Mouse (Mus musculus) kidney, embryonic 16.5 days (tissue): ENCODE measurements around the gene Stk4. TPM values are rescaled to one million over a fixed set of nuclear protein-coding genes. Genes with fewer than 3 reads are reported as not detected.

Experiments used
- ATAC-seq: fragments of 200-750 bp; cut with Nextera tagmentation; 2 replicates; pipeline ENCODE4 v1.8.0; 2017; ENCODE audit warnings: moderate TSS enrichment; ENCODE audit not compliant: low FRiP score, low TSS enrichment
- H3K27ac ChIP-seq: fragments of 300-500 bp; sonication (generic); 2 replicates; pipeline ENCODE4 v1.5.1; 2014; ENCODE audit warnings: low read length
- H3K27me3 ChIP-seq: fragments of 300-500 bp; sonication (generic); 2 replicates; pipeline ENCODE4 v1.6.1; 2014; ENCODE audit warnings: low read length, control low read depth, mixed read lengths; ENCODE audit not compliant: insufficient read depth
- H3K36me3 ChIP-seq: fragments of 300-500 bp; sonication (generic); 2 replicates; pipeline ENCODE4 v1.6.1; 2014; ENCODE audit warnings: low read length, control low read depth, mixed read lengths; ENCODE audit not compliant: insufficient read depth
- H3K4me1 ChIP-seq: fragments of 300-500 bp; sonication (generic); 2 replicates; pipeline ENCODE4 v1.6.1; 2014; ENCODE audit warnings: low read length, control low read depth, mixed read lengths; ENCODE audit not compliant: insufficient read depth
- H3K4me2 ChIP-seq: fragments of 300-500 bp; sonication (generic); replicated peaks from 2 replicates; pipeline ENCODE4 v1.6.1; 2014; ENCODE audit warnings: low read depth, low read length
- H3K4me3 ChIP-seq: fragments of 300-500 bp; sonication (generic); 2 replicates; pipeline ENCODE4 v1.5.1; 2014; ENCODE audit warnings: mild to moderate bottlenecking, low read length
- H3K9ac ChIP-seq: fragments of 300-500 bp; sonication (generic); replicated peaks from 2 replicates; pipeline ENCODE4 v1.6.1; 2014; ENCODE audit warnings: low read length
- H3K9me3 ChIP-seq: fragments of 300-500 bp; sonication (generic); 2 replicates; pipeline ENCODE4 v1.6.1; 2016; ENCODE audit warnings: low read length, control low read depth
- WGBS: fragments of 180-500 bp; shearing (Covaris S2); extraction: QIAGEN DNeasy Blood & Tissue Kit; methylation state at CpG from one replicate; pipeline ENCODE4 v1.1.7; 2014; 5-methylcytosine and 5-hydroxymethylcytosine counted together
- polyA plus RNA-seq: library from polyadenylated mRNA; unstranded; fragments of >200 nt; fragmentation: Nextera tagmentation; extraction: Ambion mirVana; gene quantifications from 2 replicates; pipeline ENCODE4 v1.2.1, GENCODE M21; 2015

The Stk4 gene
- polyA plus RNA-seq, 1 experiment from 2014 or later: 22.8 TPM

- peaks cover 44% of the 10 kb centered on the region for H3K36me3 ChIP-seq
- WGBS: 91% methylated on average over 11 of the region's 11 CpGs
- no peaks in the 10 kb centered on the region for H3K27me3 ChIP-seq
- H3K4me3 ChIP-seq: no peak overlapping the region
- H3K27ac ChIP-seq: no peak overlapping the region
- H3K9ac ChIP-seq: no peak overlapping the region
- no peaks in the 10 kb centered on the region for H3K4me1 ChIP-seq
- no peak for ATAC-seq
- H3K9me3 ChIP-seq: no peaks in the 10 kb centered on the region
- no peak overlapping the region for H3K4me2 ChIP-seq
These were observed 28.6 kb downstream of the Stk4 start for GRCm38 (mm10) chr2:164098603-164099250.

DNA sequence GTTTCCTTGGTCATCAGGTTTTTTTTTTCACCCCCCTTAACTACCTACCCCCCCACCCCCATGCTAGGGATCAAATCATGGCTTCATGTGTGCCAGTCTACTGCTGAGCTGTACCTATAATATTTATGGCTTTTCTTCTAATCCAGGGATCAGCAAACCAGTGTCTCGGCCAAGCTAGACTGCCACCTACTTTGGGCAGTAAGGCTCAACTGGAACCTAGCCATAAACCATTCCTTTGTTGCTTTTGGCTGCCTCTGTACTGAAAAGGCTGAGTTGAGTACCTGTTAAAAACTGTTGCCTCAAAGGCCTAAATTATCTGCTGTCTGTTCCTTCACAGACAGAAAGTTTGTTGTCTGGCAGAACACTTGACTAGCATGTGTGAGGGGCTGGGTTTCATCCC is 31.8 kb downstream of the Stk4 start:
- H3K27me3 ChIP-seq: no peaks in the 10 kb centered on the region
- peaks cover 45% of the 10 kb centered on the region for H3K36me3 ChIP-seq
- 93% methylated on average over 1 of the region's 1 CpGs for WGBS
- no peak overlapping the region for H3K4me3 ChIP-seq
- no peaks in the 10 kb centered on the region for H3K4me1 ChIP-seq
- no peak overlapping the region for H3K4me2 ChIP-seq
- H3K27ac ChIP-seq: no peak overlapping the region
- no peaks in the 10 kb centered on the region for H3K9me3 ChIP-seq
- no peak overlapping the region for H3K9ac ChIP-seq
- no peak for ATAC-seq

DNA sequence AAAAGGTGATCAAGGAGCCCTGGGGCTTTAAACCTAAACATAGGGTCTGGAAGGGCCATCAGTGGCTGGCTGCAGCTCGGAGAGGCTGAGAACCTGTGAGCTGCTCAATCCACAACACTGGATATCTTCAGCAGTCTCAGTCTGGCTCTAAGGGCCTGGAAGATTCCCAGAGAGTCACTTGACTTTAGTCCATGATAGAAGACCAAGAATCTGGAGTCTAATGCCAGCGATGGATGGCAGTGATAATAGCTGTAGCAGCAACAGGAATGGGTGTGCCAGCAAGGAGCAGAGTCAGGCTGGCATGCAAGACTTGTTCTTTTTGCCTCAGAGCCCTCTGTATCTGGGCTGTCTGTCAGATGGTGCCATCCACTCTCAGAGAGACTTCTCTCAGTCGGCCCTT is 32.2 kb downstream of the Stk4 start:
- no peaks in the 10 kb centered on the region for H3K27me3 ChIP-seq
- H3K9me3 ChIP-seq: no peaks in the 10 kb centered on the region
- H3K4me1 ChIP-seq: no peaks in the 10 kb centered on the region
- no peak overlapping the region for H3K9ac ChIP-seq
- H3K4me3 ChIP-seq: no peak overlapping the region
- no peak overlapping the region for H3K4me2 ChIP-seq
- peaks cover 45% of the 10 kb centered on the region for H3K36me3 ChIP-seq
- WGBS: 83% methylated on average over 3 of the region's 3 CpGs
- ATAC-seq: no peak
- H3K27ac ChIP-seq: no peak overlapping the region

- peaks cover 38% of the 10 kb centered on the region for H3K36me3 ChIP-seq
These were observed 33.4 kb downstream of the Stk4 start for GRCm38 (mm10) chr2:164103501-164103900.

DNA sequence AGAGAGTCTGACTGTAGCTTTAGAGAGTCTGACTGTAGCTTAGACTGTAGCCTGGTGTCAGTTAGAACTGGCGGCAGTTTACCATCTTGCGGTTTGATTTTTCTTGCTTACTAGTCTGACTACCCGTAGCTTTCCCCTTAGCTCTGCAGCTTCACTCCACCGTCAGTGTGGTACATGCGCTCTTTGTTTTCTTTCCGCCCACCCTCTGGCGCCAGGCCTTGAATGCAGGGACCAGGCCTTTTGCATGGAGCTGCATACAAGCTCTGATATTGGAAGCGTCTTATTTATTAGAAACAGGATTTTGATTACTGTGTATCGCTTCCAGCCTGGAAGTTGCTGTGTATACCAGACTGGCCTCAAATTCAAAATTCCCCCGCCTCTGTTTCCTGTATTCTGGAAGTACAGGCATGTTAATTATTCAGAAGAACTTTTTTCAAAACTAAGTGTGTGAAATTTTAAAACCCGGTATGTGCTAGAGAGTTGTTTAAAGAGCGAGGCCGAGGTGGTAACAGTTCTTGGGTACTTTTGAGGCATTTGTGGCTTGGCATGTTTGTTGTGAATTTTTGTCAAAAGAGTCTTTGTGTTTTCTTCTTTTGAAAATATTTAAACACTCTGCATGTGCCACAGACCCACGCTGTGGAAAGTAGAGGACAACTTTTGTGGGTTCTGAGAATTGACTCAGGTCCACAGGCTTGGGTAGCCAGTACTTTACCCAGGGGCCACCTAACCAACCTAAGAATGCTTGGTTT is 36.3 kb downstream of the Stk4 start:
- Histone ChIP-seq H3K4me3 (no peak overlapping the region), H3K4me1 (no peaks in the 10 kb centered on the region), H3K9ac (no peak overlapping the region), H3K27me3 (no peaks in the 10 kb centered on the region), H3K4me2 (no peak overlapping the region), H3K27ac (no peak overlapping the region), H3K36me3 (peaks cover 13% of the 10 kb centered on the region), H3K9me3 (no peaks in the 10 kb centered on the region)
- 91% methylated on average over 14 of the region's 14 CpGs for WGBS
- no peak for ATAC-seq

More at GRCm38 (mm10) chr2:164103501-164103900, 33.4 kb downstream of the Stk4 start:
- Histone ChIP-seq H3K9ac (no peak overlapping the region), H3K4me1 (no peaks in the 10 kb centered on the region), H3K4me2 (no peak overlapping the region), H3K27me3 (no peaks in the 10 kb centered on the region), H3K4me3 (no peak overlapping the region), H3K9me3 (no peaks in the 10 kb centered on the region), H3K27ac (no peak overlapping the region)
- ATAC-seq: no peak
- WGBS: 29% methylated on average over 4 of the region's 4 CpGs

DNA sequence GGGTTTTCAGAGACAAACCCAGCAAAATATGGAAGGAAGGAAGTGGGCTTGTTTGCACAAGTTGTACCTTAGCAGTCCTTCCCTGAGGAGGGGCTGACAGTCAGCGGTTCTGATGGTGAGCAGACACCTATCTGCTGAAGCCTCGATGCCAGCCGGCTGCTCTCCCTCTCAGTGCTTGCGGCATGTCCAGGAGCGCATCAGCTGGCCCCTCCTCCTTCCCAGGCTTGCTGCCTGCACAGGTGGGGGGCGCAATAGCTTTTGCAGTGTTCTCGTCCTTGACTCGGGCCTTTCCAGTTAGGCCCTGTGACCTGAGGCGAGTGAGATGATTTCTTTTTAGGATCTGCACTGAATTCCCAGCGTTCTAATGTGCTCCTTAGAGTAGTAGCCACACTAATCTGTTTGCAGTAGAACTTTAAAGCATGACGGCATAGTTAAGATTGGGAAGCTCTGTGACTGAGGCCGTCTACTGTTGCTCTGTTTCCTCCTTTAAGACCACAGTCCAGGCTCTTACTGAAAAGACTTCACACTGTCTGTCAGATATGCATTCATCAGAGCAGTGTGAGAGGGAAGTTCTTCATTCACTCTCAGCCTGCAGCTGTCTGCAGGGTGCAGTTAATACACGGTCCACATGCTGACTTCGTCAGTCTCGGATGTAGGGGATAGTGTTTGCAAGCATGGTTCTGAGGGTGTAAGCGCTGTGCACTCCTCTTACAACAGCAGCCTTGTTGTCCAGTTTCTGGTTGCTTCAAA is 37.2 kb downstream of the Stk4 start:
- H3K4me3 ChIP-seq: no peak overlapping the region
- H3K9me3 ChIP-seq: no peaks in the 10 kb centered on the region
- no peaks in the 10 kb centered on the region for H3K27me3 ChIP-seq
- H3K36me3 ChIP-seq: peaks cover 11% of the 10 kb centered on the region
- H3K9ac ChIP-seq: no peak overlapping the region
- H3K4me2 ChIP-seq: no peak overlapping the region
- 86% methylated on average over 16 of the region's 16 CpGs for WGBS
- H3K4me1 ChIP-seq: no peaks in the 10 kb centered on the region
- ATAC-seq: no peak
- no peak overlapping the region for H3K27ac ChIP-seq

GRCm38 (mm10) chr2:164108501-164108900 is 38.4 kb downstream of the Stk4 start:
- no peaks in the 10 kb centered on the region for H3K9me3 ChIP-seq
- 70% methylated on average over 4 of the region's 4 CpGs for WGBS
- H3K27me3 ChIP-seq: no peaks in the 10 kb centered on the region
- no peak overlapping the region for H3K27ac ChIP-seq
- no peak overlapping the region for H3K4me3 ChIP-seq
- 0 out of 2 replicates have a peak, but pooled peaks cover 4% of the 10 kb centered on the region for H3K36me3 ChIP-seq
- ATAC-seq: no peak
- H3K9ac ChIP-seq: no peak overlapping the region
- H3K4me2 ChIP-seq: no peak overlapping the region
- no peaks in the 10 kb centered on the region for H3K4me1 ChIP-seq

DNA sequence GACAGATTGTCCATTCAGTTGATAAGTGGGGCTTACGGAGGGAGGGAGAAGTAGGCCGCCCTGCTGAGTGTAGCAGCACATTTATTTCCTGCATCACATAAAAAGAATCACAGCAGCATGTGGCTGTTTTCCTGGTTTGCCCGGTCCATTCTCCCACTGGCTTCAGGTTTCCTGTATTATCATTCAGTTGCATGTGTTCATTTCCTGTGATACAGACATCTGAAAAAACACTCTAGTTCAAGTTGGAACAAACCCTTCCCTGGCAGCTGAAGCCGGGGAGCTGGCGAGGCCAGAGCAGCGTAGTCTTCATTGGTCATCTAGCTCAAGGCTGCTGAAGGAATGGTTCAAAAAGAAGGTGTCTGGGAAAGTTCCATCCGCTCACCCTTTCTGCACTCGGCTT is 41.4 kb downstream of the Stk4 start:
- Histone ChIP-seq H3K4me2 (no peak overlapping the region), H3K27ac (0 out of 2 replicates have a peak overlapping the region, but pooled peaks have one; percentile 29), H3K36me3 (no peaks in the 10 kb centered on the region), H3K9me3 (no peaks in the 10 kb centered on the region), H3K9ac (no peak overlapping the region), H3K4me3 (no peak overlapping the region), H3K27me3 (no peaks in the 10 kb centered on the region), H3K4me1 (no peaks in the 10 kb centered on the region)
- WGBS: 73% methylated on average over 8 of the region's 8 CpGs
- ATAC-seq: no peak

DNA sequence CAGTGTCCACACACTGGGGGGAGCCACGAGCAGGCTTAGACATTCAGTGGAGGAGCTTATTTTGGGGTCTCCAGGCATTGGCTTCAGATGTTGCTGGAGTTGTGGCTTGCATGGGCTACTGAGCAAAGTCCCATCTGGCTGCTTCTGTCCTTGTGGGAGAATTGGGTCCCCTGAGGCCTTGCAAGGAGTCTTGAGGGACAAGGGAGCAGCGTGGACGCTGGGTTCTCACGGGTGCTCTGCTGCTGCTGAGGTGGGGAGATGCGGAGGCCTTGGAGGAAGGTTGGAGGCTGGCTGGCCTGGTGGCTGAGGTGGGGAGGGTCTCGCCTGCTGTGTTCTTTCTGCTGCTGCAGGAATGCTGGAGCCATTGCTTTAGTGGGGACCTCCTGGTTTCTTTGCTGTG is 43.9 kb downstream of the Stk4 start:
- 90% methylated on average over 6 of the region's 6 CpGs for whole genome bisulfite sequencing
- peaks cover 7% of the 10 kb centered on the region; the same call in 1 of the 2 replicates for H3K36me3 ChIP-seq
- no peaks in the 10 kb centered on the region for H3K4me1 ChIP-seq
- H3K9ac ChIP-seq: no peak overlapping the region
- H3K4me3 ChIP-seq: no peak overlapping the region
- no peak overlapping the region for H3K27ac ChIP-seq
- H3K9me3 ChIP-seq: no peaks in the 10 kb centered on the region
- H3K4me2 ChIP-seq: no peak overlapping the region
- H3K27me3 ChIP-seq: no peaks in the 10 kb centered on the region
- no peak for ATAC-seq
